Mouse (Mus musculus) MEL (cell line): ENCODE results near the gene Pck1. TPM values are rescaled to one million over a fixed set of nuclear protein-coding genes. Genes with fewer than 3 reads are reported as not detected.

Experiments used
- DNase-seq: peaks from one replicate; pipeline ENCODE4 v3.0.0; 2011; ENCODE audit warnings: low read depth, low spot score
- H3K27ac ChIP-seq: 2 replicates; pipeline ENCODE4 v1.5.1; 2012; ENCODE audit warnings: low read depth, mild to moderate bottlenecking, control low read depth, low read length, moderate library complexity; ENCODE audit not compliant: control insufficient read depth
- H3K27me3 ChIP-seq, 2 experiments: fragments of 150-350 bp in 1 of 2; sonication (generic) in 1 of 2; 2 replicates each; pipeline ENCODE4 v1.6.1; 2012; ENCODE audit warnings: low read length in 2 of 2, mild to moderate bottlenecking in 2 of 2, improper control_type of control experiment in 1 of 2, moderate library complexity in 1 of 2; ENCODE audit not compliant: insufficient read depth in 2 of 2, control insufficient read depth in 1 of 2
- H3K36me3 ChIP-seq, 2 experiments: 2 replicates each; pipeline ENCODE4 v1.6.1; 2012 to 2014; ENCODE audit warnings: low read length in 2 of 2, improper control_type of control experiment in 1 of 2, inconsistent platforms in 1 of 2, mild to moderate bottlenecking in 1 of 2; ENCODE audit not compliant: insufficient read depth in 2 of 2, control insufficient read depth in 1 of 2
- H3K4me1 ChIP-seq, 2 experiments: fragments of 150-350 bp in 1 of 2; sonication (generic) in 1 of 2; 2 replicates each; pipeline ENCODE4 v1.6.1; 2012; ENCODE audit warnings: low read length in 2 of 2, improper control_type of control experiment in 1 of 2, mild to moderate bottlenecking in 1 of 2; ENCODE audit not compliant: insufficient read depth in 2 of 2, control insufficient read depth in 1 of 2
- H3K4me3 ChIP-seq, 2 experiments: fragments of 150-350 bp in 1 of 2; sonication (generic) in 1 of 2; 2 replicates each; pipeline ENCODE4 v1.5.1; 2012; ENCODE audit warnings: low read depth in 2 of 2, low read length in 2 of 2, mild to moderate bottlenecking in 2 of 2, moderate library complexity in 2 of 2, control low read depth in 1 of 2, improper control_type of control experiment in 1 of 2; ENCODE audit not compliant: control insufficient read depth in 1 of 2, insufficient read depth in 1 of 2
- H3K79me2 ChIP-seq: 2 replicates; pipeline ENCODE4 v1.6.1; 2012; ENCODE audit warnings: mild to moderate bottlenecking, low read length, moderate library complexity; ENCODE audit not compliant: control insufficient read depth, poor library complexity, insufficient read depth
- H3K9ac ChIP-seq: 2 replicates; pipeline ENCODE4 v1.6.1; 2012; ENCODE audit warnings: low read depth, mild to moderate bottlenecking, control low read depth, low read length, moderate library complexity; ENCODE audit not compliant: control insufficient read depth, poor library complexity, severe bottlenecking
- H3K9me3 ChIP-seq: fragments of 150-350 bp; sonication (generic); replicated peaks from 2 replicates; pipeline ENCODE4 v1.6.1; 2012; ENCODE audit warnings: mild to moderate bottlenecking, low read length, improper control_type of control experiment, moderate library complexity; ENCODE audit not compliant: insufficient read depth
- CTCF ChIP-seq, 3 experiments: IDR thresholded peaks in 2 of 3; conservative IDR thresholded peaks in 1 of 3; 2 replicates each; pipeline ENCODE4 v1.5.1; 2011 to 2012; ENCODE audit warnings: low read length in 3 of 3, low read depth in 2 of 3, mild to moderate bottlenecking in 2 of 3, improper control_type of control experiment in 1 of 3, inconsistent platforms in 1 of 3, mixed read lengths in 1 of 3, moderate library complexity in 1 of 3; ENCODE audit not compliant: control insufficient read depth in 1 of 3, insufficient read depth in 1 of 3, poor library complexity in 1 of 3, severe bottlenecking in 1 of 3
- E2F4 ChIP-seq: IDR thresholded peaks from 2 replicates; pipeline ENCODE4 v1.6.1; 2011; ENCODE audit warnings: low read depth, low read length, improper control_type of control experiment, borderline replicate concordance
- ELF1 ChIP-seq: IDR thresholded peaks from 2 replicates; pipeline ENCODE4 v1.6.1; 2014; ENCODE audit warnings: low read depth, mild to moderate bottlenecking, inconsistent platforms, low read length, improper control_type of control experiment, moderate library complexity
- EP300 ChIP-seq, 2 experiments: IDR thresholded peaks; 2 replicates each; pipeline ENCODE4 v1.6.1; 2011; ENCODE audit warnings: improper control_type of control experiment in 2 of 2, low read length in 2 of 2, low read depth in 1 of 2, mild to moderate bottlenecking in 1 of 2
- ETS1 ChIP-seq: IDR thresholded peaks from 2 replicates; pipeline ENCODE4 v1.6.1; 2012; ENCODE audit warnings: low read depth, mild to moderate bottlenecking, inconsistent platforms, low read length, improper control_type of control experiment, moderate library complexity
- GABPA ChIP-seq: IDR thresholded peaks from 2 replicates; pipeline ENCODE4 v1.6.1; 2012; ENCODE audit warnings: low read depth, mild to moderate bottlenecking, inconsistent platforms, low read length, improper control_type of control experiment, moderate library complexity
- KAT2A ChIP-seq: conservative IDR thresholded peaks from 2 replicates; pipeline ENCODE4 v1.6.1; 2012; ENCODE audit warnings: low read depth, low read length, improper control_type of control experiment, inconsistent platforms
- MAFK ChIP-seq: IDR thresholded peaks from 2 replicates; pipeline ENCODE4 v1.6.1; 2011; ENCODE audit warnings: low read depth, mild to moderate bottlenecking, low read length, improper control_type of control experiment, borderline replicate concordance
- NELFE ChIP-seq: IDR thresholded peaks from 2 replicates; pipeline ENCODE4 v1.6.1; 2011; ENCODE audit warnings: low read depth, low read length, improper control_type of control experiment
- POLR2AphosphoS5 ChIP-seq: IDR thresholded peaks from 2 replicates; pipeline ENCODE4 v1.6.1; 2012; ENCODE audit warnings: low read depth, borderline replicate concordance, mild to moderate bottlenecking, inconsistent platforms, low read length, moderate library complexity, mixed read lengths
- RAD21 ChIP-seq: IDR thresholded peaks from 2 replicates; pipeline ENCODE4 v1.6.1; 2011; ENCODE audit warnings: mild to moderate bottlenecking, low read depth, low read length, improper control_type of control experiment
- SIN3A ChIP-seq: IDR thresholded peaks from 2 replicates; pipeline ENCODE4 v1.6.1; 2012; ENCODE audit warnings: low read length, improper control_type of control experiment, inconsistent platforms
- SMC3 ChIP-seq: IDR thresholded peaks from 2 replicates; pipeline ENCODE4 v1.6.1; 2011; ENCODE audit warnings: low read depth, low read length, improper control_type of control experiment
- ZC3H11A ChIP-seq: IDR thresholded peaks from 2 replicates; pipeline ENCODE4 v1.6.1; 2012; ENCODE audit warnings: low read depth, mild to moderate bottlenecking, inconsistent platforms, low read length, improper control_type of control experiment
- polyA plus RNA-seq, 2 experiments: library from polyadenylated mRNA; stranded (reverse) in 1 of 2; unstranded in 1 of 2; fragments of >175 nt in 1 of 2; fragments of >200 nt in 1 of 2; gene quantifications; 2 replicates each; pipeline versions ENCODE4 v1.2.1 to v1.2.4; 2012; ENCODE audit warnings: low replicate concordance in 2 of 2, low read depth in 1 of 2; ENCODE audit not compliant: insufficient read length in 2 of 2, insufficient read depth in 1 of 2, missing spikeins in 1 of 2
- total RNA-seq: library from RNA; depleted of rRNA; stranded (reverse); fragments of 300-350 nt; gene quantifications from 2 replicates; pipeline ENCODE4 v1.2.3, GENCODE M21; 2012

Gene Pck1
- total and polyA plus RNA-seq, 3 experiments, result not detected

DNA sequence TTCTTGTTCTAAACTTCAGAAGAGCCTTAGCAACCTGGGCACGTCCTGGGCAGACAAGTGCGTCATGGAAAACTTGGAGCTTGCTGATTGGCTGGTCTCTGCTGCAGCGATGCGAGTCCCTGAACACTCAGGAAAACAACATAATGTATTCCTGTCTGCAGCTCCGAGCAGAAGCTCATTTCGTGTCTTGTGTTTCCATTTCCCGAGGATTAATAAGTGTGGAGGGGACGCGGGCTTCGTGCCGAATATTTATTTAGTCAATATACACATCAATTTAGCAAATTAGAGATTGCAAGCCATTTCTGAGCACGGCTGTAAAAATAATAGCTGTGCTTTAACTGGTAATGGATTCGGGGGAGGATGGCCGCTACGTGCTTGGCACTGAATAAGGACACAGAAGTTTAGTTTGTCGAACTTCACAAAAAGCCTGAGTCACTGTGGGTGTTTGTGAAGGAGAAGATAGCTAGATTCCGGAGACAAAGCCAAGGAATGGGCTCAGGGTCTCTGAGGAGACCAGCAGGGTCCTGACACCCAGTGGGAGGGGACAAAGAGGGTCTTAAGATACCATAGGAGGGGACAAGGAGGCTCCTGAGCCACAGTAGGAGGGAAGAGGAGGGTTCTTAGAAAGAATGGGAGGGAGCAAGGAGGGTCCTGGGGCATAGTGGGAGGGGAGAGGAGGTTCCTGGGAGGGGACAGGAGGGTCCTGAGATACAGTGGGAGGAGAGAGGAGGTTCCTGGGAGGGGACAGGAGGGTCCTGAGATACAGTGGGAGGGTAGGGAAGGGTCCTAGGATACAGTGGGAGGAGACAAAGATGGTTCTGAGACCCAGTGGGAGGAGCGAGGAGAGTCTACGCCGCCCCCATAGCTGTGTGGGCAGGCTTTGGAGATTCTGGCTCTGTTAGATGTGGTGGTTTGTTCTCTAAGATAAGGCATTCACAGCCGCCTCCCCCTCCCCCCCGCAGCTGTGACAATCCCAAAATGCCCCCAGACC is 21.0 kb downstream of the Pck1 start:
- Histone ChIP-seq H3K27ac (no peak overlapping the region), H3K4me3 (no peak overlapping the region), H3K4me1 (no peaks in the 10 kb centered on the region), H3K79me2 (no peaks in the 10 kb centered on the region), H3K9me3 (no peaks in the 10 kb centered on the region), H3K27me3 (no peaks in the 10 kb centered on the region), H3K9ac (no peak overlapping the region), H3K36me3 (no peaks in the 10 kb centered on the region)
- no peak for DNase-seq
- TF ChIP-seq EP300 (IDR thresholded peaks at IDR 0.05; ENCODE audit: low read depth in 1 of 2, low read length in 2 of 2) (no peak), SMC3 (no peak), RAD21 (no peak)

GRCm38 (mm10) chr2:173174569-173174968 is 21.7 kb downstream of the Pck1 start:
- Histone ChIP-seq H3K9ac (no peak overlapping the region), H3K36me3 (no peaks in the 10 kb centered on the region), H3K4me1 (no peaks in the 10 kb centered on the region), H3K27ac (no peak overlapping the region), H3K27me3 (no peaks in the 10 kb centered on the region), H3K4me3 (no peak overlapping the region), H3K9me3 (no peaks in the 10 kb centered on the region), H3K79me2 (no peaks in the 10 kb centered on the region)
- no peak for DNase-seq
- TF ChIP-seq RAD21 (no peak), ELF1 (no peak), EP300 (IDR thresholded peaks at IDR 0.05; ENCODE audit: low read depth in 1 of 2, low read length in 2 of 2) (no peak), KAT2A (no peak), ZC3H11A (no peak), E2F4 (no peak), SIN3A (no peak), GABPA (no peak), POLR2AphosphoS5 (no peak), MAFK (no peak), NELFE (no peak)

- no peak for DNase-seq
- no peaks in the 10 kb centered on the region for H3K4me1 ChIP-seq
- TF ChIP-seq CTCF (IDR thresholded peaks at IDR 0.05 in 2 of 3, conservative IDR thresholded peaks at IDR 0.05 in 1 of 3; ENCODE audit: control insufficient read depth in 1 of 3, insufficient read depth in 1 of 3, low read depth in 2 of 3, low read length in 3 of 3, poor library complexity in 1 of 3, severe bottlenecking in 1 of 3) (peak in 1 of 3 experiments; percentile 18; a peak in 2 of 6 replicates), ETS1 (no peak), E2F4 (no peak), NELFE (no peak)
- no peaks in the 10 kb centered on the region for H3K36me3 ChIP-seq
- H3K27ac ChIP-seq, result no peak overlapping the region
- no peak overlapping the region for H3K9ac ChIP-seq
- no peak overlapping the region for H3K4me3 ChIP-seq
- no peaks in the 10 kb centered on the region for H3K9me3 ChIP-seq
- H3K27me3 ChIP-seq, result no peaks in the 10 kb centered on the region
- H3K79me2 ChIP-seq, result no peaks in the 10 kb centered on the region
Observed at GRCm38 (mm10) chr2:173175703-173176102, 22.9 kb downstream of the Pck1 start.
